Mouse (Mus musculus) cerebellum, adult 9-11 months (tissue): ENCODE data around the gene Gm10375.
"Not testable (repeated sequence)": the region's sequence is repeated elsewhere in the genome, so short reads cannot be mapped to it uniquely, and the experiment has no call there.

Experiments
- DNase-seq: peaks from one replicate; pipeline ENCODE4 v3.0.0; 2022

Gm10375 gene

DNA sequence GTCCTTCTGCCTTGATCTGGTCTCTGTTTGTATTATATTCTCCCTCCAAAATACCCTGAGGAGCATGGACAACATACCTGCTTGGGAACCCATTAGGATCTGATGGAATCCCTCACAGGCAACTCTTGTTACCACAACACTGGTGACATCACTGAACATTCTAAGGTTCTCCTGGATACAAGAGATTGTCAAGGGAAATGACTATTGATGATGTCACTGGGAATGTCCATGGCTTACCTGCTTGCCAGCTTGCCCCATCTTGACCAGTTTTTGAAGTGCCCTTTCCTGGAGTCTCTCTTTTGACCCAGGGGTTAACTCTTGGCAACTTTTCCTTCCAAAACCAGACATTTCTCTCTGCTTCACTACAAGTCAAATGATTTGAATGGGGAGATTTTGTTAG, at the start of gene Gm10375:
TSS of gene Gm10375 (minus strand) at position 101 of the 400 bp plus-strand sequence.
- not testable (repeated sequence) for DNase-seq

DNA sequence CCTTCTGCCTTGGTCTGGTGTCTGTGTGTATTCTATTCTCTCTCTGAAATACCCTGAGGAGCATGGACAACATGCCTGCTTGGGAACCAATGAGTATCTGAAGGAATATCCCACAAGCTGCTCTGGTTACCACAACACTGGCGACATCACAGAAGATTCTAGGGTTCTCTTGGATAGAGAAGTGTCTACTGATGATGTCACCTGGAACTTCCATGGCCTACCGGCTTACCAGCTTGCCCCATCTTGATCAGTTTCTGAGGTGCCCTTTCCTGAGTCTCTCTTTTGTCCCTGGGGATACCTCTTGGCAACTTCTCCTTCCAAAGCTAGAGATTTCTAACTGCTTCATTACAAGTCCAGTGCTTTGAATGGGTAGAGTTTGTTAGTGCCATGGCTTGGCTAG, 28.8 kb downstream of the Gm10375 start, which contains the start of gene Gm17654:
TSS of gene Gm17654 (minus strand) at position 101 of the 400 bp plus-strand sequence.
- DNase-seq = not testable (repeated sequence)

GRCm38 (mm10) chr14:43577969-43578368, 29.8 kb downstream of the Gm10375 start:
- DNase-seq = not testable (repeated sequence)
